Mouse (Mus musculus) lung, adult 18-20 months (tissue): ENCODE results near the gene Arhgap44.

Source experiments
- DNase-seq, 2 experiments: peaks; one replicate each; pipeline ENCODE4 v3.0.0; 2022; ENCODE audit warnings: mixed read lengths in 2 of 2

The Arhgap44 gene

DNA sequence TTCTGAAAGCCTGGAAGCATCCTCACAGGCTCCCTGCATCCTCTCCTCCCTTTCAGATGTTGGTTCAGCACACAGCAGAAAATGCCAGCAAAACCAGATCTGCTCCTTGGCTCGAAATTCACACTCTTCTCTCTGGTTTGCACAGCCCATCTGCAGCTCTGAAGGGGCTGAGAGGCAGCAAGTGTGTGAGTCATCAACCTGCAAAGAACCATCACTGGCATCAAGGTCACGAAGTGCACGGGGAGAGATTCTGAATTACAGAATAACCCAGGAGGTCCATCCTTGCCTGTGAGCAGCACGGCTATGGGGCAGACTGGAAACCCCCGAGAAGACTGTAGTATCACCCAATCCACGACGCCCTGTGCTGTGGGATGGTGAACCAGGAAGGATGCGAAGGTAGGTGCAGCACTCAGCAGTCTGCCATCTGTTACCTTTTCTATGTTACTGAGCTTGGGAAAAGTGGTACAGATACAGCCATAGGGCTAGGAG is 27.5 kb downstream of the Arhgap44 start:
- DNase-seq: no peak

- no peak for DNase-seq
Measured at GRCm38 (mm10) chr11:65133661-65134060, 29.1 kb downstream of the Arhgap44 start.

DNA sequence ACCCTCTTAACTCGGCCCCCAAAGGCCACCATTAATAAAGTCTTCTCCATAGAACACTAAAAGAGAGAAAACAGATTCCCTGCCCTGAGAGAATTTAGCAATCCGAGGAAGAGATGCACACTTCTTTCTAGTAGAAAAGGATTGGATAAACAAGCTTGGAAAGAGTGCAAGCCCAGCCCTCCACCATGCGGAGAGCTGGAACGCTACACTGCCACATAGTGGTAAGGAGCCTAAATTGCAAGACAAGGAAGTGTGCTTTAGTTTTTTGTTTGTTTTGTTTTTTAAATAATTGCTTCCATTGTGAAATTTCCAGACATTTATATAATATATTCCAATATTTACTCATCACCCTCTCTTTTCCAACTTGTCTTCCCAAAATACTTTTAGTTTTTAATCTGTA is 33.7 kb downstream of the Arhgap44 start:
- DNase-seq: no peak

GRCm38 (mm10) chr11:65128666-65129065 is 34.1 kb downstream of the Arhgap44 start:
- peak in 1 of 2 experiments; percentile 9 for DNase-seq

GRCm38 (mm10) chr11:65126566-65126965 is 36.2 kb downstream of the Arhgap44 start:
- DNase-seq: no peak

GRCm38 (mm10) chr11:65124913-65125418 is 37.8 kb downstream of the Arhgap44 start:
- peak; percentile 19 to 24 for DNase-seq

- no peak for DNase-seq
Measured at GRCm38 (mm10) chr11:65120276-65120675, 42.5 kb downstream of the Arhgap44 start.

- DNase-seq: no peak
Measured at GRCm38 (mm10) chr11:65115811-65116210, 47.0 kb downstream of the Arhgap44 start.

- no peak for DNase-seq
Measured at GRCm38 (mm10) chr11:65112086-65112485, 50.7 kb downstream of the Arhgap44 start.

- DNase-seq: no peak
Measured at GRCm38 (mm10) chr11:65111651-65112050, 51.1 kb downstream of the Arhgap44 start.

DNA sequence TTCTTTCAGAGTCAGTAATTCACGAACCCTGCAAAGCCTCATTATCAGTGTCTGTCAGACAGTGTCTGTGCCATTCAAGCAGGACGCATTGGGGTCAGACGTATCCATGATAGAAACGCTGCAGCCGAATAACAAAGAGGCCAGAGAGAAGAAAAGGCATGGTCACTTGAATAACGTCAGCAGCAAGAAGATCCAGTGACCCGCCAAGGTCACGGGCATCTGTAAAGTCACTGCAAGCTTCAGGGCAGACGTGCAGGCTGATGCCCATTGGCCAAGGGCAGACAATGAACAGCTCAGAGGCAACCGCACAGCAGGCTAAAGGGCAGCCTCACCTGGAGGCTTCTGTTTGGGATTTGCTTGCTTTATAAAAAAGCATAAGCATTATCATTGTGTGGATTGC is 52.7 kb downstream of the Arhgap44 start:
- DNase-seq: no peak

DNA sequence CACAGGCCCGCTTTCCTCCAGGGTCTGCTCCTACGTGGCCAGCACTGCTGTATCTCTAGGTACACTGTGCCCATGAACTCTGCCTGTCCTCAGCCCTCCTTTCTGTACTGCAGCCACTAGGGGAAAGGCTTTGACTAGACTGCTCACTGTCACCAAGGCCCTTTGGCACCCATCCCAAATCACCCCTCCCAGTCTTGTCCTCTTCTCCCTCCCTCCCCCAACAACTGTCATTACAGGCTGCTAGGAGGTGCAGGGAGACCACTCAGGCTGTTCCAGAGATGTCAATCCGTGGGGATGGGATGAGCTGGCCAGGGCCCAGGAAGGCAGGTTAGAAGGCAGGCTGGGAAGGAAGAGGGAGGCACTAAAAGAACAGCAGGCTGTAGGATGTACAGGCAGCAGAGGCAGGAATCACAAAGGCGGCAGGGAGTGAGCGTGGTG is 55.0 kb downstream of the Arhgap44 start:
- DNase-seq: no peak

GRCm38 (mm10) chr11:65107151-65107550 is 55.6 kb downstream of the Arhgap44 start:
- DNase-seq: no peak

- DNase-seq: peak in 1 of 2 experiments; percentile 20
Measured at GRCm38 (mm10) chr11:65104076-65104475, 58.7 kb downstream of the Arhgap44 start.

DNA sequence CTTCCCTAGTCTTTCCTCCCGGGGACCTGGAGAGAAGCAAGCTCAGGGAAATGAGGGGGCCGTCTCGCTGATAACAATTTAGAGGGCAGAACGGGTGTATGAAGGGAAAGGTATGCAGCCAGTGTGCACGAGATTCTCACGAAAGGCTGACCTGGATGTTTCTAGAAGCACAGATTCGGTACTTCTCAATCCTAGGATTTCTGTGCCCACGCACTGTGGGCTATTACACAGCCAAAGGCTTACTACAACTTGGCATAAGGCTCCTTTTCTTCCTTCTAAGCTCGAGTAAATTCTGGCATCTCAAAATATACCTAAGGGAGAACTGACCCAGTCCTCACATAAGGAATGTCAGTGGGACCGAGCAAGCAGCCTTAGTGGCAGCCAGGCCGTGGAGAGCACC is 61.6 kb downstream of the Arhgap44 start:
- DNase-seq: no peak

DNA sequence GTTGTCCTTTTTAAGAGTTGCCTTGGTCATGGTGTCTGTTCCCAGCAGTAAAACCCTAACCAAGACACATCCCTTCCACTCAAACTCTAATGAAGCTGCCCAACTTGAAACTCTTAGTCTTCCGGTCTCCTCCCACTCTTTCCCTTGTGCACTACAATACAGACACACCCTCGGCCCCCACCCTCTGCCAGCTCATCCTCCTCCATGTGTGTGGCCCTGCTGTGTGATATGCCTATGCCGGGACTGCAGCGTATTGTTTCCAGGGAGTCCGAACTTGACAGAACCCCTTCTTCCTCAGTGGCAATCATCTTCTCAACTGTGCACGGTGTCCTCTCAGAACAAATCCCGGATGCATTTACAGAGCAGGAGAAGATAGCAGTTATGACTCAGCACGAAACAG is 62.7 kb downstream of the Arhgap44 start:
- DNase-seq: no peak

DNA sequence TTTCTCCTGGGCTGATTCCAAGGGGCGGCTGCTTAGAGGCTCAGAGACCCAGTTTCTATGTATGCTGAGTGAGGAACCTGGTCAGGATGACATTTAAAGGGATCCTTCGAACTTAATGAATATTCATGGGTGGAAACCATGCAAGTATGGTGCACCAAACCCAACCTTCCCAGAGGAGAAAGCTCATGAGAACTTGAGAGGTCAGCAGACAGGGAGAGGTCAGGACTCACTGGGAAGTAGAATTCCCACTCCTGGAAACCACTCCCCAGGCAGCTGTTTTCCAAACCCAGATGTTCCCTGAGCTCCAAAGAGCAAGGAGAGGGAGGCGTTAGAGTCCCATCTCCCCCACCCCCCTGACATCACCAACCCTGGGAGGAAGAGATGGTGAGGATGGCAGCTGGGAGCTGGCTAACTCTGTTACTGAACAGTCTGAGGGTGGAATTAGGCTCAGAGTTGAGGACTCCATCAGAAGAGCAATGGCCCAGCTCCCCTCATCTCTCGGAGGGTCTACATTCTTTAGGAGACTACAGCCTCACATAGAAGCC is 65.2 kb downstream of the Arhgap44 start:
- no peak for DNase-seq

GRCm38 (mm10) chr11:65096866-65097265 is 65.9 kb downstream of the Arhgap44 start:
- no peak for DNase-seq

GRCm38 (mm10) chr11:65092851-65093250 is 69.9 kb downstream of the Arhgap44 start:
- peak; percentile 12 to 34 for DNase-seq

DNA sequence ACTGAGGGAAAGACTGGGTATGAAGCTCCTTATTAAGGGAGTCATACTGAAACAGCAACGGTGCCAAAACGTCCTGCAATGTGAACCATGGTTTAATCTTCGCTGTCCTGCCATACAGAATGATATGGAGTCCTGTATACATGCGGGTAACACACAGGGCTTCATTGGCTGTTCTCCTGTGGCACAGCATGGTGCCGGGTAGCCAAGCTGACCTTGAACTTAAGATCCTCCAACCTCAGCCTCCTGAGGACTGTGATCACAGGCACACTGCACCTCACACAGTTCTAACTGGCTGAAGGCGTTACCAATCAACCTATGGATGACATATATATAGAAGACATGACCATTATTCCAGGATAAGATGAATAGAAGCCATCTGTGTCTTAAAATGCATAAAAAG is 72.4 kb downstream of the Arhgap44 start:
- DNase-seq: no peak

- DNase-seq: no peak
Measured at GRCm38 (mm10) chr11:65089982-65090381, 72.8 kb downstream of the Arhgap44 start.

DNA sequence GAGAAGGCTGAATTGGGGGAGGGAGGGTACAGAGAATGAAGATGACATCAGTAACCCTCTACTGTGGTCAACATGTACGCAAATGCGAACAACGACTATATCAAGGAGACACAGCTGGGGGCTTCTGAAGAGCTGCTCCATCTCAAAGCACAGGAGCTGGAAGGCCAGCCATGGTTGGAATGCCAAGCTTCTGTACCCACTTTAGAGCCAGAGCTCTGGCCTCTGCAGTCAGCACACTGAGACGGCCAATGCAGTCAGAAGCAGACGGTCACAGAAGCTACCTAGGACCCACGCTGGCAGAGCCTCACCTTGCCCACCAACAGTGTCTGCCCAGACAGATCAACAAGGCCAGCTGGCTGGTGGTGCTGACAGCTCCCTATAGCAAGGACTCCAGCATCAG is 73.5 kb downstream of the Arhgap44 start:
- no peak for DNase-seq

- DNase-seq: peak; percentile 40 to 42
Measured at GRCm38 (mm10) chr11:65088451-65089222, 74.1 kb downstream of the Arhgap44 start.

- no peak for DNase-seq
Measured at GRCm38 (mm10) chr11:65080761-65081160, 82.0 kb downstream of the Arhgap44 start.
